Mouse (Mus musculus) heart, adult 2 months (tissue): Measurements from ENCODE around the gene Foxl1. TPM values are rescaled to one million over a fixed set of nuclear protein-coding genes. Genes with fewer than 3 reads are reported as not detected.
A peak's percentile ranks its signal among the peaks of the same experiment; 100 is the strongest.

Experiments used
- DNase-seq, 2 experiments: peaks; one replicate each; pipeline ENCODE4 v3.0.0; 2021
- H3K27ac ChIP-seq: fragments of 200-600 bp; 2 replicates; pipeline ENCODE4 v1.8.1; 2022
- H3K27me3 ChIP-seq: fragments of 200-500 bp; 2 replicates; pipeline ENCODE4 v1.6.1; 2012; ENCODE audit warnings: mild to moderate bottlenecking, low read length, inconsistent platforms, mixed read lengths; ENCODE audit not compliant: control insufficient read depth, insufficient read depth
- H3K36me3 ChIP-seq: fragments of 200-500 bp; 2 replicates; pipeline ENCODE4 v1.6.1; 2012; ENCODE audit warnings: low read length, inconsistent platforms; ENCODE audit not compliant: control insufficient read depth, insufficient read depth
- H3K4me1 ChIP-seq: fragments of 200-500 bp; 2 replicates; pipeline ENCODE4 v1.6.1; 2011; ENCODE audit warnings: low read length; ENCODE audit not compliant: control insufficient read depth, insufficient read depth
- H3K4me3 ChIP-seq: fragments of 200-600 bp; 2 replicates; pipeline ENCODE4 v1.8.1; 2022
- H3K79me2 ChIP-seq: fragments of 200-500 bp; replicated peaks from 2 replicates; pipeline ENCODE4 v1.6.1; 2012; ENCODE audit warnings: mild to moderate bottlenecking, inconsistent platforms, low read length, moderate library complexity, mixed read lengths; ENCODE audit not compliant: control insufficient read depth, insufficient read depth
- H3K9ac ChIP-seq: fragments of 200-500 bp; 2 replicates; pipeline ENCODE4 v1.6.1; 2012; ENCODE audit warnings: low read depth, mild to moderate bottlenecking, control low read depth, inconsistent platforms, low read length, mixed read lengths
- CTCF ChIP-seq: fragments of 200-600 bp; IDR thresholded peaks from 2 replicates; pipeline ENCODE4 v1.8.1; 2022; ENCODE audit warnings: antibody characterized with exemption, mild to moderate bottlenecking, moderate library complexity
- EP300 ChIP-seq: fragments of 200-500 bp; IDR thresholded peaks from 2 replicates; pipeline ENCODE4 v1.6.1; 2011; ENCODE audit warnings: low read depth, low read length, control low read depth; ENCODE audit not compliant: insufficient read depth
- POLR2A ChIP-seq: fragments of 200-500 bp; IDR thresholded peaks from 2 replicates; pipeline ENCODE4 v1.6.1; 2011; ENCODE audit warnings: mild to moderate bottlenecking, low read depth, low read length, control low read depth; ENCODE audit not compliant: insufficient read depth
- WGBS: fragments of 180-500 bp; shearing (Covaris S2); methylation state at CpG from one replicate; pipeline ENCODE4 v1.1.7; 2018; 5-methylcytosine and 5-hydroxymethylcytosine counted together
- intact Hi-C: fragments of 180-260 bp; cut with DNase I; formaldehyde crosslinking; loops from one replicate; pipeline ENCODE4 v1.15.1; 2025
- polyA plus RNA-seq: library from polyadenylated mRNA; depleted of rRNA; stranded (reverse); fragments of >200 nt; gene quantifications from 2 replicates; pipeline ENCODE4 v1.2.3, GENCODE M21; 2012
- total RNA-seq, 2 experiments: library from RNA; stranded (reverse); gene quantifications; 2 replicates each; pipeline ENCODE4 v1.2.3; 2021

The Foxl1 gene
- total and polyA plus RNA-seq, 3 experiments = 0.07 to 0.08 (median 0.08) TPM

DNA sequence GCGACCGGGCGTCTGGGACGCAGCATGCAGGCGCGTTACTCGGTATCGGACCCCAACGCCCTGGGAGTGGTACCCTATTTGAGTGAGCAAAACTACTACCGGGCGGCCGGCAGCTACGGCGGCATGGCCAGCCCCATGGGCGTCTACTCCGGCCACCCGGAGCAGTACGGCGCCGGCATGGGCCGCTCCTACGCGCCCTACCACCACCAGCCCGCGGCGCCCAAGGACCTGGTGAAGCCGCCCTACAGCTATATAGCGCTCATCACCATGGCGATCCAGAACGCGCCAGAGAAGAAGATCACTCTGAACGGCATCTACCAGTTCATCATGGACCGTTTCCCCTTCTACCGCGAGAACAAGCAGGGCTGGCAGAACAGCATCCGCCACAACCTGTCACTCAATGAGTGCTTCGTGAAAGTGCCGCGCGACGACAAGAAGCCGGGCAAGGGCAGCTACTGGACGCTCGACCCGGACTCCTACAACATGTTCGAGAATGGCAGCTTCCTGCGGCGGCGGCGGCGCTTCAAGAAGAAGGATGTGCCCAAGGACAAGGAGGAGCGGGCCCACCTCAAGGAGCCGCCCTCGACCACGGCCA, 11.1 kb upstream of the Foxl1 start:
- Histone ChIP-seq H3K27me3 (peaks cover 20% of the 10 kb centered on the region), H3K4me1 (no peaks in the 10 kb centered on the region; the same call in 1 of the 2 replicates), H3K9ac (peak overlapping the region; percentile 83), H3K79me2 (no peaks in the 10 kb centered on the region), H3K4me3 (peak overlapping the region; percentile 77), H3K36me3 (no peaks in the 10 kb centered on the region), H3K27ac (peak overlapping the region; percentile 83)
- intact Hi-C loops = no loop called here
- 3% methylated on average over 55 of the region's 55 CpGs for WGBS
- DNase-seq = peak in 1 of 2 experiments; percentile 56
- TF ChIP-seq EP300 = no peak
- no peak for TF ChIP-seq CTCF
- TF ChIP-seq POLR2A = no peak

DNA sequence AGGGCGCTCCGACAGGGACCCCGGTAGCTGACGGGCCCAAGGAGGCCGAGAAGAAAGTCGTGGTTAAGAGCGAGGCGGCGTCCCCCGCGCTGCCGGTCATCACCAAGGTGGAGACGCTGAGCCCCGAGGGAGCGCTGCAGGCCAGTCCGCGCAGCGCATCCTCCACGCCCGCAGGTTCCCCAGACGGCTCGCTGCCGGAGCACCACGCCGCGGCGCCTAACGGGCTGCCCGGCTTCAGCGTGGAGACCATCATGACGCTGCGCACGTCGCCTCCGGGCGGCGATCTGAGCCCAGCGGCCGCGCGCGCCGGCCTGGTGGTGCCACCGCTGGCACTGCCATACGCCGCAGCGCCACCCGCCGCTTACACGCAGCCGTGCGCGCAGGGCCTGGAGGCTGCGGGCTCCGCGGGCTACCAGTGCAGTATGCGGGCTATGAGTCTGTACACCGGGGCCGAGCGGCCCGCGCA, 10.5 kb upstream of the Foxl1 start:
- H3K27ac ChIP-seq = peak overlapping the region; percentile 83
- TF ChIP-seq CTCF (peak; percentile 29), EP300 (no peak)
- intact Hi-C loops = no loop called here

DNA sequence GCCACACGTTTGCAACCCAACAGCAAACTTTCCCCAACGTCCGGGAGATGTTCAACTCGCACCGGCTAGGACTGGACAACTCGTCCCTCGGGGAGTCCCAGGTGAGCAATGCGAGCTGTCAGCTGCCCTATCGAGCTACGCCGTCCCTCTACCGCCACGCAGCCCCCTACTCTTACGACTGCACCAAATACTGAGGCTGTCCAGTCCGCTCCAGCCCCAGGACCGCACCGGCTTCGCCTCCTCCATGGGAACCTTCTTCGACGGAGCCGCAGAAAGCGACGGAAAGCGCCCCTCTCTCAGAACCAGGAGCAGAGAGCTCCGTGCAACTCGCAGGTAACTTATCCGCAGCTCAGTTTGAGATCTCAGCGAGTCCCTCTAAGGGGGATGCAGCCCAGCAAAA, 9.8 kb upstream of the Foxl1 start:
- 9% methylated on average over 28 of the region's 28 CpGs for WGBS

More for the DNA sequence above, 10.5 kb upstream of the Foxl1 start:
- no peaks in the 10 kb centered on the region for H3K79me2 ChIP-seq
- peak overlapping the region; percentile 77 for H3K4me3 ChIP-seq
- no peaks in the 10 kb centered on the region for H3K36me3 ChIP-seq
- H3K9ac ChIP-seq = peak overlapping the region; percentile 83
- 1% methylated on average over 49 of the region's 62 CpGs for WGBS
- peaks cover 20% of the 10 kb centered on the region for H3K27me3 ChIP-seq
- no peaks in the 10 kb centered on the region; the same call in 1 of the 2 replicates for H3K4me1 ChIP-seq
- DNase-seq = peak in 1 of 2 experiments; percentile 55

DNA sequence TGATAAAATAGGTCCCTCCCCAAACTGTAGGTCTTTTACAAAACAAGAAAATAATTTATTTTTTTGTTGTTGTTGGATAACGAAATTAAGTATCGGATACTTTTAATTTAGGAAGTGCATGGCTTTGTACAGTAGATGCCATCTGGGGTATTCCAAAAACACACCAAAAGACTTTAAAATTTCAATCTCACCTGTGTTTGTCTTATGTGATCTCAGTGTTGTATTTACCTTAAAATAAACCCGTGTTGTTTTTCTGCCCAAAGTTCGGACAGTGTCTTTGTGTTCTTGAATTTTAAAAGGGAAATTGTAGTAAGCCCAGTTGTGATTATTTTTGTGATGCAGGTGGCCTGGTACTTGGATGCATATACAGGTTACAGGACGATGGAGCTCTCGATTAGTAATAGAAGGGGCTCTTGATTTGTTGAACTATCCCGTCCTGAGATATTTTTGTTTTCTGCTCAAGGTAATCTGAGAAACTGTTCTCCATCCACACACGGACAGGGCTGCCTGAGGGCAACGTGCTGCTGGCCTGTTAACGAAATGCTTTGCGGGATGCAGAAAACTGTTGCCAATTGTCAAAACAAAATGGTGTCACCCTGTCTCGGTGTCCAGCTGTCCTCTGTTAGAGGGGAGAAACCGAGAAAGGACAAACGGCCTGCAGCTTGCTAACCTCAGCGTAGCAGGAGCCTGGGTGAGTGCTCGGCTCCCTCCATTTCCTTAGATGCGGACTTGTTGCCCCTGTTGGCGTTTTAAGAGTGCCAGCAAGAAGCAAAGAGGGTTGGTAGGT, 8.9 kb upstream of the Foxl1 start:
- no peaks in the 10 kb centered on the region; the same call in 1 of the 2 replicates for H3K4me1 ChIP-seq
- intact Hi-C loops = no loop called here
- 0 out of 2 replicates have a peak overlapping the region, but pooled peaks have one; percentile 23 for H3K4me3 ChIP-seq
- peak overlapping the region; percentile 45; the same call in 1 of the 2 replicates for H3K9ac ChIP-seq
- WGBS = 47% methylated on average over 18 of the region's 18 CpGs
- no peaks in the 10 kb centered on the region for H3K36me3 ChIP-seq
- no peak overlapping the region; the same call in 1 of the 2 replicates for H3K27ac ChIP-seq
- H3K79me2 ChIP-seq = no peaks in the 10 kb centered on the region
- DNase-seq = no peak
- TF ChIP-seq CTCF = no peak
- TF ChIP-seq POLR2A = no peak
- TF ChIP-seq EP300 = no peak
- H3K27me3 ChIP-seq = peaks cover 20% of the 10 kb centered on the region

More for the DNA sequence above, 9.8 kb upstream of the Foxl1 start:
- Histone ChIP-seq H3K36me3 (no peaks in the 10 kb centered on the region), H3K27ac (peak overlapping the region; percentile 5; the same call in 1 of the 2 replicates), H3K79me2 (no peaks in the 10 kb centered on the region), H3K4me1 (no peaks in the 10 kb centered on the region; the same call in 1 of the 2 replicates), H3K27me3 (peaks cover 20% of the 10 kb centered on the region), H3K9ac (peak overlapping the region; percentile 83), H3K4me3 (peak overlapping the region; percentile 77)
- no peak for DNase-seq
- intact Hi-C loops = no loop called here
- TF ChIP-seq EP300 (no peak), CTCF (no peak), POLR2A (no peak)

DNA sequence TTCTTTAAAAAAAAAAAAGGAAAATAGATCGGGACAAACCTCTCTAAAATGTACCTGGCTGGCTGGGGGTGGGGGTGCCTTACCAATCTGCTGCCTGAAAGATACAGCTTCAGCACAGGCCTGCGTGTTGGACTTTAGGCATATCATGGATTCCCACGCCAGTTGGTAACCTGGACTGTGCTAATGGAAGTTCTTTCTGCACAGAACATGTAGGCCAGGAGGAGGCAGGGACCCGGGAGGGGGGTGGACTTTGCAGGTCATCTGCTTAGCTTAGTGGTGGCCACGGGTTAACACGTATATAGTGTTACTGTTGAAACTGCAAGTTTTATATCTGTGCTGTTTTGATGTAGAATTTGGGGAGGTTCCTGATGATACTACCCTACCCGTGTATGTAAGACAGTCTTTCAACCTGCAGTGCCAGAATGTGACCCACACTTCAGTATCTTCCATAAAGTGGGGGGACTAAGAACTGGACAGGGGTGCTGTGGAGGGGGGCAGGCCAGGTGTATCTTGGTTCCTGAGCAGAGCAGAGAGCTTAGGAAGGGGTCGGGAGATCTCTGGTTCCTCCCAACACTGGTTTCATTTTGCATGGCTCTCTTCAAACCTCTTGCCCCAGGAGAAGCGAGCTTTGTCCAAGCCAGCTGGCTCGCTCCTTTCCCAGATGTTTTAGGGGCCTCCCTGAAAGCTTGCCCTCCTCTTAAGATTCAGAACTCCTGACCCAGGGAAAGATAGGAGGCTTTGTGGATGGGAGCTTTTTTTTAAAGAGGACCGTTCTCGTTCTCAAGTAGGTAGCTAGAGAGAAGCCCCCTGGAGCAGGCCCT, 7.9 kb upstream of the Foxl1 start:
- no peaks in the 10 kb centered on the region for H3K36me3 ChIP-seq
- H3K4me1 ChIP-seq = no peaks in the 10 kb centered on the region; the same call in 1 of the 2 replicates
- DNase-seq = no peak
- WGBS = 51% methylated on average over 12 of the region's 12 CpGs
- peaks cover 20% of the 10 kb centered on the region for H3K27me3 ChIP-seq
- no peaks in the 10 kb centered on the region for H3K79me2 ChIP-seq
- no peak for TF ChIP-seq EP300
- TF ChIP-seq POLR2A = no peak
- TF ChIP-seq CTCF = no peak
- no peak overlapping the region for H3K9ac ChIP-seq
- intact Hi-C loops = no loop called here
- no peak overlapping the region for H3K4me3 ChIP-seq
- no peak overlapping the region; the same call in none of the 2 replicates for H3K27ac ChIP-seq
